Mouse (Mus musculus): Measurements from ENCODE around the gene Cnnm2.
A peak's percentile ranks its signal among the peaks of the same experiment; 100 is the strongest.
"Not testable (repeated sequence)": the region's sequence is repeated elsewhere in the genome, so short reads cannot be mapped to it uniquely, and the experiment has no call there.

Gene Cnnm2

DNA sequence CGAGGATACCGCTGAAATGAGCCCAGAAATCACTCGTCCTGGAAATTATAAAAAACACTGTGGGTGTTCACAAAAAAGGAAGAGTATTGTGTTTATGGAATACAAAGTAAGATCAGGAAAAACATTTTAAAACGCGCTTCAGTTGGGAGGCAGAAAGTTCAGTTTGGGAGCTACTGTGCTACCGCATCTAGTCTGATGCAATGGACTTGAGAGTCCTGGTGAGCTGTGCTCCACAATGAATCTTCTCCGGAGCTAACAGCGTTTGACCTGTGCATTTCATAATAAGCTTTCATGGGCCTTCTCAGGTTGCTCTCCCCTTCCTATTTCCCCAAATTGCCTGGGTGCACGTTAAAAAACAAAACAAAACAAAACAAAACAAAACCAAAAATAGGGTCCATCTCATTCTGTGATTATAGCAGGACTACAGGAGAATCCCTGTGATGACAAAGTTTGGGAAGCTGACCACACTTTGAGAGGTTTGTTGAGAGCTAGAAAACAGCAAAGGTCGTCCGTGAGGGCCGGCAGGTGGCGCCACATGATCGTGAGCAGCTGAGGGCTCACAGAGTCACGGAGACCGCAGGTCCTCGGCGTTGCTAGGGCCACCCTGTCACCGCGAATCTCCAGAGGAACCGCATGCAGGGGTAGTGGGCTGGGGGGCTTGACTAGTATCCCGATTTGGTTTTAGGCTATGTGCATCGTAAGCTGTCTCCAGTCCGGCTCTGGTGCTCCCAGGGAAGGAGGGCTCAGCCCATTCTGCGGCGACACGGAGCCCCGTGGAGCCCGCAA, 828 bp upstream of the Cnnm2 start:
- DNase-seq (ENCODE audit: low spot score) = peak; percentile 90

DNA sequence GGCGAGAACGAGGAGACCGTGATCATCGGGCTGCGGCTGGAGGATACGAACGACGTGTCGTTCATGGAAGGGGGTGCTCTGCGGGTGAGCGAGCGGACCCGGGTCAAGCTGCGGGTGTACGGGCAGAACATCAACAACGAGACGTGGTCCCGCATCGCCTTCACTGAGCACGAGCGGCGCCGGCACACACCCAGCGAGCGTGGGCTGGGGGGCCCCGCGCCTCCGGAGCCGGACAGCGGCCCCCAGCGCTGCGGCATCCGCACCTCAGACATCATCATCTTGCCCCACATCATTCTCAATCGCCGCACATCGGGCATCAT, 535 bp downstream of the Cnnm2 start:
- DNase-seq (ENCODE audit: low spot score) = peak; percentile 46

DNA sequence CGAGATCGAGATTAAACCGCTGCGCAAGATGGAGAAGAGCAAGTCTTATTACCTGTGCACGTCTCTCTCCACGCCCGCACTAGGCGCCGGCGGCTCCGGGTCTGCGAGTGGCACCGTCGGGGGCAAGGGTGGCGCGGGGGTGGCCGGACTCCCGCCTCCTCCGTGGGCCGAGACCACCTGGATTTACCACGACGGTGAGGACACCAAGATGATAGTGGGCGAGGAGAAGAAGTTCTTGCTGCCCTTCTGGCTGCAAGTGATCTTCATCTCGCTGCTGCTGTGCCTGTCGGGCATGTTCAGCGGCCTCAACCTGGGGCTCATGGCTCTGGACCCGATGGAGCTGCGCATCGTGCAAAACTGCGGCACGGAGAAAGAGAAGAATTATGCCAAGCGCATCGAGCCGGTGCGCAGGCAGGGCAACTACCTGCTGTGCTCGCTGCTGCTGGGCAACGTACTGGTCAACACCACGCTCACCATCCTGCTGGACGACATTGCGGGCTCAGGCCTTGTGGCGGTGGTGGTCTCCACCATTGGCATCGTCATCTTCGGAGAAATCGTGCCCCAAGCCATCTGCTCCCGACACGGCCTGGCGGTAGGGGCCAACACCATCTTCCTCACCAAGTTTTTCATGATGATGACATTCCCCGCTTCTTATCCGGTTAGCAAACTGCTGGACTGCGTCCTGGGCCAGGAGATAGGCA, 1.0 kb downstream of the Cnnm2 start:
- peak; percentile 53 for DNase-seq (ENCODE audit: low spot score)

DNA sequence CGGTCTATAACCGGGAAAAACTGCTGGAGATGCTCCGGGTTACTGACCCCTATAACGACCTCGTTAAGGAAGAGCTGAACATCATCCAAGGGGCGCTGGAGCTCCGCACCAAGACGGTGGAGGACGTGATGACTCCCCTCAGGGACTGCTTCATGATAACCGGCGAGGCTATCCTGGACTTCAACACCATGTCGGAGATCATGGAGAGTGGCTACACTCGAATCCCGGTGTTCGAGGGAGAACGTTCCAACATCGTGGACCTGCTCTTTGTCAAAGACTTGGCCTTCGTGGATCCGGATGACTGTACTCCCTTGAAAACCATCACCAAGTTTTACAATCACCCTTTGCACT, 1.6 kb downstream of the Cnnm2 start:
- no peak for DNase-seq (ENCODE audit: low spot score)

DNA sequence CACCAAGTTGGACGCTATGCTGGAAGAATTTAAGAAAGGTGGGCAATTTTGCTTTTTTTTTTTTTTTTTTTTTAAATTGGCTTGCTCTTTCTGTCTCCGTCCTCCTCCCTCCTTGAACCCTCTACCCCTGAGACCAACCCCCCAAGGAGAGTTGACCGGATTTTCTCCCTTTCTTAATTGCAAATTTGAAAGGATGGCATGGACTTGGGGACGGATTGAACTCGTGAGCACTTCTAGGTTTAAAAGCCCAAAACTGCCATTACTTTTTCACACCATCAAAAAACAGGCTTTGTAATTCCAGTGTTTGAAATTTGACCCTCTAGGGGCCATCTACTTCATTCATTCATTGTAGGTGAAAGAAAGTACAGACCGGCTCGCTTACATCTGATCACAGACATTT, 2.0 kb downstream of the Cnnm2 start:
- peak; percentile 38 for DNase-seq (ENCODE audit: low spot score)

DNA sequence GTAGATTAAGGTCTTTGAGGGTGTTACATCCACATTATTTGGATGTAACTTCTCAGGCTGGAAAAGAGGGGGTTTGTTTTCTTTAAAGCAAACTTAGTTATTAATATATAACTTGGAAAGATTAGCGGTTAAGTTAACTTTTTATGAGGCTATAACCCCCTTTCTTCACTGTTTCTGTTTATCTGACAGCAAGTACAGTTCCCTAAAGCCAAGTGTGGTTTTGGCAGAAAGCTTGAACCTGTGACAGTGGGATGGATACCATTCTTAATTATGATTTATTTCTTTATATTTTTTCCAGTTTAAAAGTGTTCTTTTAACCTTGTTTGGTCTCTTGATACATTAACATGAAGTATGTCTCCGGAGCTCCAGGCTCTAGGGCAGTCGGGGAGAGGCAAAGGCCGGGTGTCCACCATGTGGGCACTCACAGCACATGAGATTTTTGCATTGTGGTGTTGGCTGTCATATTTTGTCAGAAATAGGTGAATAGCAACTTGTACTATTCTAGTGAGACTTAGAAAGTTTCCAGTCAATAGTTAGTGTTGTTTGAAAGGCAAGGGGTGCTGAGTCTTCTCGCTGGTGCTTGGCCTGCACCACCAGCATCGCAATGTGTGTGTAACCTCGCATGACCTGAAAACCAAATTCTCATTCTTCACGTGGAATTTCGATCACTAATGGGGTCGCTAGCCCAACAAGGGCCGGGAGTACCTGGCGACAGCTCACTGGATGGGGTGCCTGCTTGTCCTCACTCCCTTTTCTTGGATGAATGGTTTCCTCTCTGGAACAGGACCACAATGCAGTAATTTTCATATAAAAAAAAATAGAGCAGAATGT, 2.8 kb downstream of the Cnnm2 start:
- DNase-seq (ENCODE audit: low spot score) = no peak

DNA sequence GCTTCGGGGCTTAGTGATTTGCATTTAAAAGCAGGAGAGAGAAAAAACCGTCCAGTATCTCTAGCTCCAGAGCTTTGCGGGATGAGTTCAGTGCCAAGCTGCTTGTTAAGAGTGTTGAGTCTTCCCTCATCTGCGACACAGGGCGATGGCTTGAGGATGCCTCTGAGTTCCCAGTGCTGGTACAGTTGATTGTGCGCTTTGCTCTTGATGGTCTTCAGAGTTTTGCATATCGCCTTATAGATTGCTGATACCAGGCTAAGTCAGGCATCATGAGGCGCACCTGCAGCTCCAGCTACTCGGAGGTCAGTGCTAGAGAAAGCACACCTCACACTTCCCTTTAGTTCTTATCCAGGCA, 3.3 kb downstream of the Cnnm2 start:
- no peak for DNase-seq (ENCODE audit: low spot score)

DNA sequence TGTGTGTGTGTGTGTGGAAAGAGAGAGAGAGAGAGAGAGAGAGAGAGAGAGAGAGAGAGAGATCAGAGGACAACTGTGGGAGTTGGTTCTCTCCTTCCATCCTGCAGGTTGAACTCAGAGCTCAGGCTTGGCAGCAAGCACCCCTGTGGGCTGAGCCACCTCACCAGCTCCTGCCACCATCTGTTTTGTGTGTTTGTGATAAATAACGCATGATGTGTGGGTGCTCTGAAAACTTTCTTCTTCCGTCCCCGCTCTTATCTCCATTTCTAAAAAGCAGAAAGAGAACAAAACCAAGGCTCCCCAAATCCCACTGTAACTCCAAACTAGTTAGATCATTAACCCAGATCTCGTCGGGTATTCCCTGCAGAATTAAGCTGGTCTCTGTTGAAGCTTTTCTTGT, 4.7 kb downstream of the Cnnm2 start:
- no peak for DNase-seq (ENCODE audit: low spot score)

DNA sequence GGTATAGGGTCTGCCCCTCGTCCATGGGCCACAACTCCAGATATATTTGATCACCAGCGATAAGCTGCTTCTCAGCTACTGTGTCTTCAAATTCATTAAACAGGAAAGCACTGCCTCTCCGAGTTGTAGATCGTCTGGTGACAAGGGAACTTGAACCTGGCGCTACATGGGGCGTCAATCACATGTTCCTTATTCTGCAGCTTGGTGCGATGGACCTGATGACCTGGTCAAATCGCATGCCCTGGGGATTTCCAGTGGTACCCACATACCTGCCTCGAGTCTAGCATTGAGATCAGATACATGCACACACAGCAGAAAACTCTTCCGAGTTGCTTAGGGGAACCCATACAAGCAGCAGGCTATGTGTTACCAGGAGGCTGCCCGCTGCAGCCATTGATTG, 8.4 kb downstream of the Cnnm2 start:
- no peak for DNase-seq (ENCODE audit: low spot score)

DNA sequence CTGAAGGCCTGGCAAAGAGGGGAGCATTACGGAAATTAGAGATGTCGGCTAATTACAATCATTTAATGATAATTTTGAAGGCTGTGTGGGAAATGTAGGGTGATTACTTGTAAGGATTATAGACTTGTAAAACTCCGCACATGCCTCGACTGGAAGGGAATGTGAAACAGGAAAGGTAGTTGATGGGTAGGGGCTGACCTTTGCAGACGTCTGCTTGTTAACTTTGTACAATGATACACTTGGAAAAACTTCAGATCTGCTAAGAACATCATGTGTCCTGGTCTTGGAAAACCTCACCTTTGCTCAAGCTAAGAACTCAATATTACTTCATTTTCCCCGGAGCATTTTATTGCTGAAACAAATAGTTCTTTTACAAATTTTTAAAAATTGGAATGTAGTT, 10.4 kb downstream of the Cnnm2 start:
- DNase-seq (ENCODE audit: low spot score) = no peak

DNA sequence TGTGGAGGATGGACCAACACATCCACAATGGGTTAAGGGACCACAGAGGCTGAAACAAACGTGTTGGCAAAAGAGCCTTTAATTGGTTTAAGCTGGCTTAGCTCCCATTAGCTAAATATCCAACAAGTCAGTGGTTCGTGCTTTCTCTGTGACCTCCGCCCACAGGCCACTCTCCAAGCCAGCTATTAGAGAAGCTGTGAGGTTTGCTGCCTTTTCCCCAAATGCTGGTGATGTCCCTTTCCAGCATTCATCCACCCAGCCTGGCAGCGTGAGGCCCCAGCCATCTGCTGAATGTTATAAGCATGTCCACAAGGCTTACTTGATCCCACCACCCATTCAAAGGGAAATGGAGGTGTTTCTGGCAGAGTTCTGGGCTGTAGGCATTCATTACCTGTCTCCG, 15.0 kb downstream of the Cnnm2 start:
- DNase-seq (ENCODE audit: low spot score) = no peak

DNA sequence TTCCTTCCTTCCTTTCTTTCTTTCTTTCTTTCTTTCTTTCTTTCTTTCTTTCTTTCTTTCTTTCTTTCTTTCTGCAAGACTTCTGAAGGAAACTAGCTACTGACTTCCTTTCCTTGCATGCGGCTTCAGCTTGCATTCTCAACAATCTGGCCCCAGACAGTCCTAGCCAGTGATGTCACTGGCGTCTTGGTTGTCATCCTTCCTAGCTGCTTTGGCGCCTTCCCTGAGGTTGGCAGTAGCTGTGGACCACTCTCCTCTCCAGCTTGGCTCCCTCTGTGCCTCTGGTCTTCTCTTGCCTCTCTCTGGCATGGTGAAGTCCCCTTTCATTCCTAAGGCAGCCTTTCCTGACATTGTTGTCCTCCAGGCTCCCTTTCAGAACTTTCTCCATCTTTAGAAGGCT, 15.5 kb downstream of the Cnnm2 start:
- DNase-seq (ENCODE audit: low spot score) = no peak

DNA sequence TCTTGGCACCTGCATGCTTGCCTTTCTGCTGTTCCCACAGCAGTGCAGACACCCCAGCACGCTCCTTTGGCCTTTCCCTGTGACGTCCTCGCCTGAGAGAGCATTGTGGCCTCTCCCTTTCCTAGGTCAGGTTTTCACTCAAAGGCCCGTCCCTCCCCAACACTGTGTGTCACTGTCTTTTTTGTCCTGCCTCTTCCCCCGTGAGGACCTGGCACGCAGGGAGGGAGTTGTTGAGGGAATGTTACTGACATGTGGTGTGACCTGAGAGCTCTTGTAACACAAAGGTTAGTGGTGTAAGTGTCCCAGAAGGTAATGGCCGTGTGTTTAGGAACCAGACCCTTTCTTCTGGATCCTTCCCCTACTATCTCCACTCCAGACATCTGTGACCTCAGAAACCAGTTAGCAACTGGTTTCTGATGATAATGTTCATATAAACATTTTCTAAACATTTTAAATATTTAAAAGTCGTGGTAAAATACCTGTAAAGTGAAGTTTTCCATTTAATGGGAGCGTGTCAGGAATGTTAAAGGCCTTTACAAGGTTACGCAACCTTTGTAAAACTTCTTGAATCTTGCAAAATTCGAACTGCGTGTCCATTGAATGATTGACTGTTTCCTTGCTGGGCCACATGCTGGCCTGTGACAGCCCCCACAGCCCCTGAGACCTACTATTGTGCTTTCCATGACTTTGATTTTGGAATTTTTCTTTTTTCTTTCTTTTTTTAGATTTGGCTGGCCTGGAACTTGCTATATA, 16.7 kb downstream of the Cnnm2 start:
- DNase-seq (ENCODE audit: low spot score) = no peak

DNA sequence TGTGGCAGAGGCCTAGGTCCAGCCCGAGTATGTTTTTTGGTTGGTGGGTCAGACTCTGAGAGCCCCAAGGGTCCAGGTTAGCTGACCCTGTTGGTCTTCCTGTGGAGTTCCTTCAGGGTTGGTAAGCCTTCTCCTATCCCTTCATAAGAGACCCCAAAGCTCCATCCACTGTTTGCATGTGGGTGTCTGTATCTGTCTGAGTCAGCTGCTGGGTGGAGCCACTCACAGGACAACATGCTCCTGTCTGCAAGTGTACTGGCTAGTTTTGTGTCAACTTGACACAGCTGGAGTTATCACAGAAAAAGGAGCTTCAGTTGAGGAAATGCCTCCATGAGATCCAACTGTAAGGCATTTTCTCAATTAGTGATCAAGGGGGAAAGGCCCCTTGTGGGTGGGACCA, 17.7 kb downstream of the Cnnm2 start:
- DNase-seq (ENCODE audit: low spot score) = not testable (repeated sequence)

DNA sequence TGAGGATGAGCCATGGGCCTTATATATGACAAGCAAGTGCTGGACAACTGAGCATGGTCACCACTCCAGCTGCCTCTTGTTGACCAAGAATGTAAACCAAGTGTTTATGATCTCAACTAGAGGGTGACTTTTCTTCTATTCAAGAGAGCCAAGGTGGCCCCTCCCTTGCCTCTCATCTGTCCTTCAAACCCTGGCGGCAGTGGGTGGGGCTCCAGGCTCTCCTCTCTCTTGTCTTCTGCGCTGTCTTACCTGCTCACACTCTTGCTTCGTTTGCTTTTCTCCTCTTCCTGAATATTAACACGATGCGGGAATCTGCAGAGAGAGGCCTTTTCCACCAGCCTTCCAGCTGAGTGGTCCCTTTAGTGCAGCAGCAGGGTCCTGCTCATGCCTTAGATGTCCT, 22.6 kb downstream of the Cnnm2 start:
- no peak for DNase-seq (ENCODE audit: low spot score)

DNA sequence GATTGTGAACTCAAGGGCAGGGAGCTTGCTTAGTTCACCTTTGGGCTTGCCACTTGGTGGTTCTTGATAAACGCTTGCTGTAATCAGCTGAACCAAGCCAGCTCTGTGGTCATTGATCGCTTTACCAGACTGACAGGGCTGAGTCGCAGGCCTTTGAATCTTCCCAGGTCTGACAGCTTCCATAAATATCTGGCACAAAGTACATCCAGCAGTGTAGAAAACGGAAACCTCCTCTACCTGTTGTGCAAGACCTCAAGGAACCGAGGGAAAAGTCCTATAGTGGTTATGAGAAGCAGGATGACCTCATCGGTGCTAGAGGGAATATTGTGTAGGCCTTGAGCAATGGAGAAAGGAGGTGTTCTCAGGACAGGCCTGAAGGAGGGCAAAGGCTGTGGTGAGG, 23.1 kb downstream of the Cnnm2 start:
- DNase-seq (ENCODE audit: low spot score) = no peak

DNA sequence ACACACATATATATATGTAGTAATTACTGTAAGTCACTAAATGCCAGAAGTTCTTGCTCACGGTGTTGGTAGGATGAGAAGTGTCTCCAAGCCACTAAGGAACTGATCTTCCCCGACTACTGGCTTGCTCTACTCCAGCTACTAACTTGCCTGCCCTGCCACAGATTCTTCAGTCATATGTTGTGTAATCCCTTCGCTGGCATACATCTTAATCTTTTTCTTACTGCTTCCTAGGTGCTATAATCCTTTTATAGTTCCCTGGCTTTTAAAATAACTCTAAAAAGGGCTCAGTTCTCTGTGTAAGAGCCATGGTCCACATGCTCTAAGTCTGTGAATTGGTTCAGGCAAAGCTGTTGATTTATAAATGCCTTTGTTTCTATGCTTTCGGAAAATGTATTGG, 24.2 kb downstream of the Cnnm2 start:
- no peak for DNase-seq (ENCODE audit: low spot score)

DNA sequence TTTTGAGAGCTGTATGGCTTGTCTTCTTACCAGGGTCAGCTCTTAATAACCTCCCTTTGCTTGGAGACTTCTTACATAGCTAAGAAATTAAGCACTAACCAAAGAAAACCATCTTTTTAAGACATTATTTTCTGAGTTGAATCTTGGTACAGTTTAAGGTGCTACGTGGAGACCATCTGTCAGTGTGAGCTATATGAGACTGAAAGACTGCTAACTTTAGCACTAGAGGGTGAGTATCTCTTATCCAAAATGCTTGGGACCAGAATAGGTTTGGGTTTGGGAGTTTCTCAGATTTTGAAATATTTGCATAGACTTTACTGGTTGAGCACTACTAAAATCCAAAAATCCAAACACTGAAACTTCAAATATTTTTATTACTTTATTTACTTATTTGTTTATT, 28.4 kb downstream of the Cnnm2 start:
- DNase-seq (ENCODE audit: low spot score) = no peak

DNA sequence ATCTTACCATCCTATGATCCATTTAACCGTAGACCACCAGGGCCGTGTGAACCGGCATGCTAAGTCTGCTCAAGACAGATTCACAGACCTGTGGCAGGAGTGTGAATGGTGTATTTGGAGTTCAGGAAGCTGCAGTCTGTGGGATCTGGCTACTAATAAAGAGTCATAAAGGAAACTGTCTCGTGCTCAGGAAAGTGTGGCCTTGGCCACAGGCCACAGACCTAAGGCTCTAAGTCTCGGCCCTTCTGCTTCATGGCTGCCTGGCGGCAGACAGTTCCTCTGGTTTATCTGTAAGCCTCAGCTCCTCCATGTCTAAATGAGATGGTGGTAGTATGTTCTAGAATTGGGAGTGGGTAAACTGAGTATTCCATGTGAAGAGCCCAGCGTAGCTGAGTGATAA, 30.0 kb downstream of the Cnnm2 start:
- no peak for DNase-seq (ENCODE audit: low spot score)

DNA sequence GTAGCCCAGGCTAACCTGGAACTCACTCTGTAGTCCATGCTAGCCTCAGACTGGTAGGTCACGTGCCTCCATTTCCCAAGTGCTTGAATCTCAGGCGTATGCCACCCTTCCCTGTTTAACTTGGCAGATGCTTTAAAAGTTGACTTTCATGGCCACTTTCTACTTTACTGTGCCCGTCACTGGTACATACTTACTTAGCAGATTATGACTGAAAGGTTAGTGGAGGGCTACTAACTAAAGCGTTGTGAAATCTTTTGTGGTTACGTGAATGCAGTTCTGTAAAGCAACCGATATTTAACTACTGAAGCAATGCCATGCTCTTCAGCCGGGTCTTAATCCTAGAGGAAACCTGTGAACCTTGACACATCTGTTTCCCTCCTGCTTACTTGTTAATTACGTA, 30.5 kb downstream of the Cnnm2 start:
- DNase-seq (ENCODE audit: low spot score) = no peak

DNA sequence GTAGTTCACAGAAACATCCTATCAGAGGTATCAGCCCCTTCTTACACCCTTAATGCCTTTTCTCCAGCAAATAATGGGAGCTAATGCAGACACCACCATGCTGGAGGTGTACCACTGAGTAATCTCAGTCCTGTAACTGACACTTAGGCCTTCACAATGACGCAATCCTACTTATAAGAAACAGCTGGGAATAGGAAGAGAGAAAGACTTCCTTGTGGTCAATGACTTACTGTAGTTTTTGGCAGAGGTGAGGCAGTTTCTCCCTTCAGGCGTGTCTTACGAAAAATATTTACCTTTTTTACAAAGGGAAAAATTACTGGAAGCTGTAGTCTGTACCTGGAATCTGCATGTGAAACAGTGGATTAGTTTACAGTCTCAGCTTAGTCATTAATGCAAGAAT, 31.1 kb downstream of the Cnnm2 start:
- no peak for DNase-seq (ENCODE audit: low spot score)

DNA sequence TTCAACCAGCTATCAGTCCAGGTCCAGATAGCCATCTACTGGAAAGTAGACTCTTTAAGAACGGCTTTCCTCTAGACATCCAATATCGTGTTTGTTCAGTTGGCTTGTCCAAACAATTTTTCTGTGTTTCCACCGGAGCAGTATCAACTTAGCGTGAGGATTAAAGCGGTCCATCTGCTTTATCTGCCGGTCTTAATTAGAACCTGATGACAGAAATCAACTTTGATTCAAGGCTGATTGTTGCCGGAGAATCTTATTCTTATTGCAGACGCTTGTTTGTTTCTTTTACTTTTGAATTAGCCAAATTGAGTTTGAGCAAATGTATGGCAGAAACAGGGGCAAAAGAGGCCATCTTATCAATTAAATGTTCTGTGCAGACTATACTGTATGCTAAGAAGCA, 32.8 kb downstream of the Cnnm2 start:
- DNase-seq (ENCODE audit: low spot score) = peak; percentile 16
